Mouse (Mus musculus): ENCODE data around the gene St6galnac5. TPM values are rescaled to one million over a fixed set of nuclear protein-coding genes. Genes with fewer than 3 reads are reported as not detected.

The St6galnac5 gene
- 0.11 TPM in 2 replicates for polyA plus RNA-seq (2012; rRNA removed)

DNA sequence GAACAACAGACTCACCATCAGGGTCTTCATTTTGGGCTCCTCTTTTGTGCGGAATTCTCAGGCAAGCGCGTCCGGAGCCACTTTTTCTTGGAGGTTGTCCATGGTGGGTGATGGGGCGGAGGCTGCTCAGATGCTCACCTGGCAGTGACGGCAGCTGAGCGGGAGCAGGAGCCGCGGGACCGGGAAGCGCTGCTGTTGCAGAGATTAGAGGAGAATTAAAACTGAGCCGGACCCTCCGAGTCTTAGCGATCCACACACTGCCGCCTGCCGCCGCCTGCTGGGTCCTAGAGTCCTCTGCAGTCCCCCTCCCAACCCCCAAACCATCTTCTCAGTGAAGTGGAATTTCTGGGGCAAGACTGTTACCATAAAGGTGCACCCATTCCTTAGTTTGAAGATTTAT is at the start of gene St6galnac5:
TSS of gene St6galnac5 (minus strand) at position 259 of the 400 bp plus-strand sequence.
- no peak for DNase-seq (ENCODE audit: low read depth, low spot score)
- 3% methylated on average over 17 of the region's 17 CpGs for WGBS

DNA sequence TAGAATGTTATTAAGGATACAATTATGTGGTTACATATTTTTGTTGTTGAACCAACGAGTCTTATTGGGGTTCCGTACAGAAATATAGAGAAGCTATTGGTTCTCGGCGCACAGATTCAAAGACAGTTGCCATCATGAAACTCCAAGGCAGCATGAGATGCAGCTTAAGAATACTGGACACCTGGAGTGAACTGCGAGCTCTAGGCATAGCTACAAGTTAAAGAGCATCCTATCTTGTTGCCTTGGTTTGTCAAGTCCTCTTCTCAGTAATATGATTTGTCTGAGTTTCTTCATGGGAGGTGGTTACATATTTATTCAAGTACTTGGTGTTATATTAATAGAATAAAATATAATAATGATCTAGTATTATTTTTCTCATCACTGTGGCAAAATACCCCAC is 48.7 kb upstream of the St6galnac5 start:
- 96% methylated on average over 5 of the region's 5 CpGs for WGBS
- DNase-seq (ENCODE audit: low read depth, low spot score): no peak

DNA sequence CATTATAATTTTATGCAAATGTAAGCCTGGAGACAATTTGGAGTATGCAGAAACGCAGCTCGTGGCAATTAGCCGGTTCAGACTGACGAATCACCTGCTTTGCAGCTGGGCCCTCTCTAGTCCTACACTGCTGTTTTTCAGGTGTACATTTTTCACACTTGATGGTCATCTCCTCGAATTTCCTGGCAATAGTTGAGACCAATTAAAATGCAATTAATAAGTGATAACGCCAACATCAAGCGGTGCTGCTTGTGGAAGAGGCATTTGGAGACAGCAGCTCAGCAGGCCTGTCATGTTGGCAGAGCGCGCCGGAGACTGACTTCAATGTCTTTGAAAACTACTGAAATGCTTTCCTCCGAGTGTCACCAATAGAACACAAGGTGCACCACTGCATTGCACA is 42.0 kb upstream of the St6galnac5 start:
- 89% methylated on average over 11 of the region's 11 CpGs for WGBS
- DNase-seq (ENCODE audit: low read depth, low spot score): no peak

DNA sequence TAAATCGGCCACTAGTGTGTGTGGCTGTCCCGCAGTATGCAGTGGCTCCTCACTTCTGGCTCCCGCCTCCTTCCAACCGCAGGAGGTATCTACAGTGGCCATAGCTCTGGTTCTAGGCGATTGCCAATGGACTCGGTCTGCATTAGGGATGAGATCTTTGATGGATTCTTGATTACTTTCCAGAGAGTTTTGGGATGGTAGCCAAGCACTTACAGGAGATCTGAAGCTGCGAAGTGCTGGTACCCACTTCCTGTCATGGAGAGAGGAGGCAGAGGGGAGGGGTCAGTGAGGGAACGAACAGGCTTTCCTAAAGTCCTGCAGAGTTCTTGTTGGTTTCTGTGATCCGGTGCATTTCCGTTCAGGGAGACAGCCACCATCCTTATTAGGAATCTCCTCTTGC is 36.0 kb upstream of the St6galnac5 start:
- DNase-seq (ENCODE audit: low read depth, low spot score): no peak
- 69% methylated on average over 10 of the region's 10 CpGs for WGBS

DNA sequence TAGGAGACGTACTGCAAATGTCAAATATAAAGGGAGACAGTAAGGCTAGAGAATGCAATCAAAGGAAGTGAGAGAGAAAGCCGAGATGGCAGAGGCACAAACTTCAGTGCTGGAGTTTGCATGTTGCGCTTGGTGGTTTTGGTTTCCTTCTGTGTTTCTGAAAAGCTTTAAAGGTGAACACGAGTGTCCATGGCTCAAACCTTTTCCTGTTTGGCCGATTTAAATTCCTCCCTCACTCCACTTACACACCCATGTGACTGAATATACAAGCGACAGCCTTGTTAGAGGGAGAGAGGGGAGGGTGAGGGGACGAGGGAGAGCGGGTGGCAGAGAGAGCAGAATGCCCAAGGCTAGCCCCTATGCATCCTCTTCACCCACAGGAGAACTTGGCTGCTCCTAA is 34.3 kb upstream of the St6galnac5 start:
- DNase-seq (ENCODE audit: low read depth, low spot score): no peak
- 51% methylated on average over 8 of the region's 8 CpGs for WGBS

DNA sequence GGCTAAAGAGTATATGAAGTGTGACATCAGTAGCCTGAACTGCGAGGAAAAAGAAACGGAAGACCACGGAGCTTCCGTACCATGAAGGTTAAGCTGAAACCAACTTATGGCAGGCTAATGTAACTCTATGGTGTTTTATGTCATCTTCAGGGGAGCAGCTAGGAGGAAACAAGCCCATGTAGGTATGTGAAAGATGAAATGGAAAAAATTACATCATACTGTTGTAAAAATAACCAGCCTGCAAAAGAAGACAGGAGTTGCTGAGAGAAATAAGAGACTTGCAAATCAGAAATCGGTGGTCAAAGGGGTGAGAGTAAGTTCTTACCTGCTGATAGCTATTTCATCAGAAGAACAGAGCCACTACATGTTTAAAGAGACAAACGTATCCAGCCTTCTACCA is 24.8 kb upstream of the St6galnac5 start:
- WGBS: 81% methylated on average over 6 of the region's 6 CpGs
- no peak for DNase-seq (ENCODE audit: low read depth, low spot score)

DNA sequence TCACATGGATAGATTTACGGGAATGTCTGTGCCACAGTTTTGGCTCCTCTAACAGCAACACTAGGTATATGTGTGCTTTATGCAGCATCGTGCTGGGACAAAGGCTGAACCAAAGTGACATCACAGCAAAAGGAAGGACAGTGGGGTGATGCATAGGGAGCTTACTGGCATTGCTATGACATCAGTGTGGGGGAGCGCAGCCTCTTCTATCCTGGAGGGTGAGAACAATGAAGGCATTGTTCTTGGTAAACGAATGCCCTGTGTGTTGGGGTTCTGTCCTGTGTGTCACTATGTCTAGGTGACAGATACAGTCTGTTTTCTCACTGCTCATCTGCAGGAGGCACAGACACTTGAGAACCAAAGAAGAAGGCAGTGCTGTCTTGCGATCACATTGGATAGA is 16.9 kb upstream of the St6galnac5 start:
- WGBS: 66% methylated on average over 5 of the region's 5 CpGs
- DNase-seq (ENCODE audit: low read depth, low spot score): no peak

DNA sequence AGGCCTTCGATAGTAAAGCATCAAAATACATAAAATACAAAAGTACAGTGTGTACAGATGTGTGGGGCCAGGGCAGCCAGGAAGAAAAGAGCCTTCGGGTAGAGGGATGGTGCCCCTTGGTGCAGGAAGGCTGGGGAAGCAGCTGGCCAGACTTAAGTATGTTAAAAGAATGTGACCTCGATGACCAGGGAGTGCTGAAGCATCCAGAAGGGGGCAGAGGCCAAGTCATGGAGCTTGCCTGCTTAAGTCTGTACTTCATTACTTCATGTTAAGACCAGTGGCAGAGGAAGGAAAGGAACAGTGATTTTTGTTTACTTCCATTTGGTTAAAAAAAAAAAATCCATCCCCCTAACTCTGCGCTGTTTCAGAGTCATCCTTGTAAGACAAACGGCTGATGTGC is 16.1 kb upstream of the St6galnac5 start:
- WGBS: 58% methylated on average over 5 of the region's 5 CpGs
- DNase-seq (ENCODE audit: low read depth, low spot score): no peak

DNA sequence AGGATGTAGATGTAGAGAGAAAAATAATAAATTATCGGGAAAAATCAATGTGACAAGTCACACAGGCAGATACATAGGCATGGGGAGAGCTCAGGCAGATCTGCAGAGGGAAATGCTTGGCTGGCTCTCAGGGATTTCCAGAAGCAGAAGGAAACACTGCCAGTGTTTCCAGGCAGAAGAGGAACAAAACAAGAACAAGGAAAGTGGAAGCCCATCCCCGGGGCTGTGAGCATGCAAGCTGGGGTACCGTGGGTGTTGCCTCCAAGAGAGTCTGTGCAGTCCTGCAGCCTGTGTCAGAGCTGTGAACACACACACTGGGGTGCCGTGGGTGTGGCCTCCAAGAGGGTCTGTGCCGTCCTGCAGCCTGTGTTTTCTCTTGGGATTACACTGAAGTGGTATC is 11.6 kb upstream of the St6galnac5 start:
- no peak for DNase-seq (ENCODE audit: low read depth, low spot score)
- 60% methylated on average over 5 of the region's 5 CpGs for WGBS

DNA sequence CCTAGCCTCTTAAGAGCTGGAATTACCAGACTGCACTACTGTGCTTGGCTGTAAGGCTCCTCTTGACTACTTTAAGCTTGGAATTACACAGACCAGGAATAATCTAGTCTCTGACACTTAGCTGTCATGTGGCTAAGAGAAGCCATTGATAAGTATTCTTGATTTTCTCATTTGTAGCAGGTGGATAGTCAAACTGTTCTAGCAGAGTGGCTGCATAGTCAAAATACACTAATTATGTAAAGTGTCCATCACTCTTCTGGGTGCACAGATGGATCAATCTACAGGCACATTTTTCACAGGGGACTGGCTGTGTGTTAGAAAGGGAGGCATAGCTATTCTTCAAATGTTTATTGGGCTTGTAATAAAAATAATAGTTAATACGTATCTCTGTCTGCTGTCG is 8.7 kb upstream of the St6galnac5 start:
- no peak for DNase-seq (ENCODE audit: low read depth, low spot score)
- 76% methylated on average over 2 of the region's 2 CpGs for WGBS

DNA sequence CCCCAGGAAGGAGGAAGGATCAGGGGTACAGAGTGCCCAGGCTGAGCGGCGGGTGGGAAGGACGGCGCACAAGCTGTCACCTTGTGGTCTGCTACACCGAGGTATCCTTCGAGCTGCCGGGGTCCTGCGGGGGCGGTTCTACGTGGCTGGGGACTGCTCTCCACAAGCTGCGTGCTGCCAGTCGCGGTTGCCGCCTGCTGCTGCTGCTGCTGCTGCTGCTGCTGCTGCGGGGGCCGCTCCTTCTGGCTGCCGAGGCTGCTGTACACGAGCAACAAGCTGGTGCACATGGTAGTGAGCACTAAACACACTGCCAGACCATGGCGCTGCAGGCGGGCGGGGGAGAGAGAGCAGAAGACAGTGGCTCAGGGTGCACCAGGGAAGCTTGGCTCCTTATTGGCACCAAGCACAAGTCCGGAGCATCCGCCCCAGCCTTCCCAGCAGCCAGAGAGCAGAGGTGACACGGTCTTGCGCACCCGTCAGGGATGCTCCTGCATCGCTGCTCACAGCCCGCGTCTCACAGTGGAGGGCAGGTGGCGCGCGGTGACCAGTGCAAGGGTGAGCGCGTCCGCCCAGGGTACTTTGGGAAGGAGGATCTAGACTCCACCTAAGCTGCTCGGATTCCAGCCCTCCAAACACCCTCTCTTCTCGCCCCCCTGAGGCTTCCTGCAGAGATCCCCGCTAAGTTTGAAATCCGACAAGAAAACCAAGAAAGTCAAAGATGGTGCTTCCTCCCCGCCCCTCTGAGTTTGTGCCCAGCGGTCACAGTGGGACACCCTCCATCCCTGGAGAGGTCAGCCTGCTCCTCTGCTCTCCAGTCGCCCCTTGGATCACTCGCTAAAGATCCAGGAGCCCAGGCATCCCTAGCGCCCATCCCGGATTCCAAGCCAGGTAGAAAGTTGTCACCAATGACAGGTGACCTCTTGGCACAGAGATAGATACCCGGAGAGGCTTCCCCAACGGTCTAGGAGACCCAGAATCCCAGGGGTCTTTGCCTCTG is 770 bp downstream of the St6galnac5 start:
- WGBS: 3% methylated on average over 47 of the region's 47 CpGs
- DNase-seq (ENCODE audit: low read depth, low spot score): no peak

DNA sequence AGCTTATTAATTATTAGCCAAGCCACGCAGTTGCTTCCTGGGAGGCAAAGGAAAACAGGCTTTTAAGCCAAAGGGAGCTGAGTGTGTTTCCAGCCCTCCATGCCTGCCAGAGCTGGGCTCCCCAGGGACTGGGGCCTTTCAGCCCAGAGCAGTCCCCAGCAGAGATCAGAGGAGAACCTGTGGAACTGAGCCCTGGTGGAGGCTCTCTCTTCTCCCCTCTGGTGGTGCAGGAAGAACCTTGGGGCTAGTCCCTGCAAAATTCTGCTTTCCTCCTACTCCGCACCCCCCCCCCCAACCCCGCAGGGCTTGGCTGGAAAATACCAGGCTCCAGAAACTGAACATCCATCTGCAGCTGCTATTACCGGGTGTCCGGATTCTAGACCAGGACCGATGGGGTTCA is 1.6 kb downstream of the St6galnac5 start:
- 17% methylated on average over 6 of the region's 6 CpGs for WGBS
- DNase-seq (ENCODE audit: low read depth, low spot score): no peak

DNA sequence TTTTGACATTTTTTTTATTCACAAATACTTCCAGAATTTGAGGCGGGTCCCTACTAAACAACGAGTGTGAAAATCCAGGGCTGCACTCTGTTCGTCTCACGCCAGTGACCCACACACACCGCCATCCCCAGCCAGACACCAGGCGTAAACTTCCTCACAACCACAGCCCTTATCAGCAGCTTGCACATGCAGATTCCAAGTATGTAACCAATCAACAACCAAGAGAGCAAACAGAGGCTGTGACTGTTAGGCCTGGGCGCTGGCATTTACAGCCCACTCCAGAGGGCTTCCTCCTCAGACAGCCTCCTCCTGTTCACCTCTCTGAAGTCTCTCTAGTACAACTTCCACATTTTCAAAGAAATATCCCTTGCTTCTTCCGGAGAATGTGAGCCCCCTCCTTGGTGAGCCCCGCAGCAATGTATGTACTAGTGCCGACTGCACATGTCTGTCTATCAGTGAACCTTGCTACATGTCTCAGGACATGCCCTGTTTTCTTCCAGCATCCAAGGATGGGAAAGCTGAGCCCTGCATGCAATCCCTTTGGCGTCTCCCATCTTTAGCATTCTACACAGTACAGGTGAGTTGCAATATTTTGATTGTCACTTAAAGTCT is 2.5 kb downstream of the St6galnac5 start:
- no peak for DNase-seq (ENCODE audit: low read depth, low spot score)
- 32% methylated on average over 11 of the region's 11 CpGs for WGBS

DNA sequence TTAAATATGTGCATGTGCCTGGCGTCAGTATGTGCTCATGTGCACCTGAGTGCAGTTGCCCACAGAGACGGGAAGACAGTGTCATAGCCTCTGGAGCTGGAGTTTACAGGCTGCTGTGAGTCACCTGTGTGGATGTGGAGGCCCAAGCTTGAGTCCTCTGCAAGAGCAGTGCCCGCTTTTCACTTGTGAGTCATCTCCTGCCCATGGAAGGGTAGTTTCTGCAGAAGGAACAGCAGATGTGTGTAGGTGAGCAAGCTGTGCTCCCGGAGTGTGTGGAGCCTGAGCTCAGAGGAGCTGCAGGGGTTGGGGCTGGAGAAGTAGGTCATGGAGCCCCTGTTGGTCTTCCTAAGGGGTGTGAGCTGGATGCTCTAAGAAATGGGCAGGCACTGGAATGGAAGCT is 10.7 kb downstream of the St6galnac5 start:
- no peak for DNase-seq (ENCODE audit: low read depth, low spot score)
- WGBS: 72% methylated on average over 4 of the region's 4 CpGs

DNA sequence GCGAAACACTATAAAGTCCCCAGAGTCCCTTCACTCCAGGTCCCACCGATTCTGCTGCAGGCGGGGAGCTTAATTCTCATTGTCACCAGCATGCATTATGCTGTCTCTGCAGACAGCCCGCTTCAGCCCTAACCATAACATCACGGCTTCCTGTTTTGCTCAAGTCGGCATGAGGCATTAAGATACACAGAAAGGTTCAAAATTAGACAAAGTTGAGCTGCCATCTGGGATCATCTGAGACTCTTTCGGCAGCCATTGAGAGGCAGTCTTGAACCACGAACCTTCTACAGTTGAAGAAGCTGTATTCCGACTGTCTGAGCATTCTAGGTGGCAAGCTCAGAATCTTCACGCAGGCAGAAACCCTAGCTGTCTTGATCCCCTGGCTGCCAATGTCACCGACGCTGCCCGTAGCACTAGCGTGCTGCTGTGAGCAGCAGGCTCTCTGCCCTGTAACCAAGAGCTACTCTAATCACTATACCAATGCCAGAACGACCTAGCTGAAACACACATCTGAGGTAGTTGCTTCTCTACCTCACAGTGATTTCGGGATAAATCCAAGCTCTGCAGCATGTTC is 12.2 kb downstream of the St6galnac5 start:
- no peak for DNase-seq (ENCODE audit: low read depth, low spot score)
- WGBS: 67% methylated on average over 16 of the region's 16 CpGs

DNA sequence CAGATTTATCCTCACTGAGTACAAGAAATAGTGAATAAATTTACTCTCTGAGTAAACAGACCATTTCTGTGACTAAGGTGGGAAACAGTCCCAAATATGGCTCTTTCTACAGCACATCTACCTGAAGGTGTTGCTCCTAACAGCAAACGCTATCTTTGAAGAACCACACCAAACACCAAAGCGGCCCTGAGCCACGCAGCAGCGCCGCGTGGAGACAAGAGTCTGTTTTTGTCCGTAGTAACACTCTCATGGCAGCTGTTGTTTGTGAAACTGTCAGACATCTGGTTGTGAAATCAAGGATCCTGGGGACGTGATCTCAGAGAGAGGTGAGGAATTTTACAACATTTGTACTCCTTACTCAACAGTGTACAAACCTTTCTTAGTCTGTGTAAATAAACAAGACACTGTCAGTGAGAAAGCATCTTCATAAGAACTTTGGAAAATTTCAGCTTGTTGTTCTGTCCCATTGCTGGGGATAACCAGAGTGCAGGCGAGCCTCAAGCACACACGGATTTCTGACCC is 20.1 kb downstream of the St6galnac5 start:
- no peak for DNase-seq (ENCODE audit: low read depth, low spot score)
- 58% methylated on average over 10 of the region's 10 CpGs for WGBS

DNA sequence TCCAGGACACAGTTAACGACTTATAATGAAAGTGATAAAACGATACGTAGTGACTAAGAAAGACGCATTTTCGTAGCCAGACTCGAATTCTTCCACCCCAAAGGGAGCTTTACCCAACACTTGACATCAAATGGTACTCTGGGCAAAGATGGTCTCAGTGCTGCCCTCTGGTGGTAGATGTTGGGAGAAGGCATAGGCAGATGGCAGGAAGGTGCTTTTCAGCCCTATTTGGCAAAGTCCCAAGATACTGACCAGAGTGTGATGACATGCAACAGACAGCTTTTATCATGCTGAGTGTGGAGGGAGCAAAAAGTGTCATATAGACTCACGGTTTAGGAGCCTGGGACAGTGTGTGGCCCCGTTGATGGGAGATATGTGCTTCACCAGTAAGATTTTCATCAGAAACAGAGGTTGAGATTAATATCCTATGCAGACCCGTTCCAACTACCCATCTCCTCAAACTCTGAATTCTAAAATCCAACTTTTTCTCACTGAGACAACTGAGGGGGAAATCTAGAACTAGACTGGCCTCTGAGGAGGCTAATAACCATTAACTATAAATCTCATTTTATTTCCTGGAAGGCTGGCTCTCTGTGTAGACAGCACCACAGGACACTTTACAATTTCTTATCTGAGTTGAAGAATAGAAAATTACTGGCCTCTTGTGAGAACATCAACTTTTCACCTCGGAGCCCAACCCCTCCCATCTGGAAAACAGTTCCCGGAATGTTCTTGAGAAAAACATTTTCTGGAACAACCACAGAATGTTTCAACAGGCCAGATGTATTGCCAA is 23.5 kb downstream of the St6galnac5 start:
- DNase-seq (ENCODE audit: low read depth, low spot score): peak; percentile 4
- WGBS: 69% methylated on average over 11 of the region's 11 CpGs

DNA sequence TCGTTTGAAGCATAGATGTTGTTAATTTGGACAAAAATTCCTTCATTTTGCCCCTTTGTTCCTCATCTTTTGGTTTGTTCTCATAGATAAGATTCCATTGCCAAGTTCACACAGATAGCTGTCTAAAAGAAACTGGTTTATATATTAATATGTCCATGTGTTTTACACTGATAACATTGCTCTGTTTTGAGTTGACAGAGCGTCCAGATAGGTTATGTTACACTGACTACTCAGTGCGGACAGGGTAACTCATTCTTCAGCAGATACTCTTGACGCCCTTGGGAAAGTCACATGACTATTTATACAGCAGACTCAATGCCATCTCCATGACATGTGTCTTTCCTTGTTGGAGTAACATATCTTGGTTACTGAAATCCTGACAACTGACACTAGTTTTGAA is 25.3 kb downstream of the St6galnac5 start:
- WGBS: 74% methylated on average over 4 of the region's 4 CpGs
- DNase-seq (ENCODE audit: low read depth, low spot score): no peak

DNA sequence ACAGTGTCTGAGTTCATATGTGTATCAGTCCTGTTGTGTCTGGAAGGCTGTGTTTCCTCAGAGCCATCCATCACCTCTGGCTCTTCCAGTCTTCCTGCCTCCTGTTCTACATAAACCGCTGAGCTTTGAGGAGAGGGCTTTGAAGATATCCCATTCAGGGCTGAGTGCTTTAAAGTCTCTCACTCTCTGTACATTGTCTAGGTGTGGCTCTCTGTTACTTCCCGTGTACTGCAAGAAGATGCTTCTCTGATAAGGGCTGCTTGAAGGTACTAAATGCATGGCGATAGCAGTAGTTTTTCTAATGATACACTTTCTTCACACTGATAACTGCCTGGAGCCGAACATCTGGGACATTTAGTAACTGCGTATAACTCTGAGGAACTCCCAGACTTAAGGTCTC is 26.0 kb downstream of the St6galnac5 start:
- 69% methylated on average over 5 of the region's 5 CpGs for WGBS

More for the DNA sequence above, 26.0 kb downstream of the St6galnac5 start:
- DNase-seq (ENCODE audit: low read depth, low spot score): no peak
